Mouse (Mus musculus): ENCODE results near the gene Mtor.

Gene Mtor

GRCm38 (mm10) chr4:148490502-148490901 lies 42.1 kb downstream of the Mtor start:
- DNase-seq = no peak

GRCm38 (mm10) chr4:148491448-148491847 lies 43.0 kb downstream of the Mtor start:
- DNase-seq = peak; percentile 60

- no peak for DNase-seq
Measured at GRCm38 (mm10) chr4:148495160-148495559, 46.7 kb downstream of the Mtor start.

DNA sequence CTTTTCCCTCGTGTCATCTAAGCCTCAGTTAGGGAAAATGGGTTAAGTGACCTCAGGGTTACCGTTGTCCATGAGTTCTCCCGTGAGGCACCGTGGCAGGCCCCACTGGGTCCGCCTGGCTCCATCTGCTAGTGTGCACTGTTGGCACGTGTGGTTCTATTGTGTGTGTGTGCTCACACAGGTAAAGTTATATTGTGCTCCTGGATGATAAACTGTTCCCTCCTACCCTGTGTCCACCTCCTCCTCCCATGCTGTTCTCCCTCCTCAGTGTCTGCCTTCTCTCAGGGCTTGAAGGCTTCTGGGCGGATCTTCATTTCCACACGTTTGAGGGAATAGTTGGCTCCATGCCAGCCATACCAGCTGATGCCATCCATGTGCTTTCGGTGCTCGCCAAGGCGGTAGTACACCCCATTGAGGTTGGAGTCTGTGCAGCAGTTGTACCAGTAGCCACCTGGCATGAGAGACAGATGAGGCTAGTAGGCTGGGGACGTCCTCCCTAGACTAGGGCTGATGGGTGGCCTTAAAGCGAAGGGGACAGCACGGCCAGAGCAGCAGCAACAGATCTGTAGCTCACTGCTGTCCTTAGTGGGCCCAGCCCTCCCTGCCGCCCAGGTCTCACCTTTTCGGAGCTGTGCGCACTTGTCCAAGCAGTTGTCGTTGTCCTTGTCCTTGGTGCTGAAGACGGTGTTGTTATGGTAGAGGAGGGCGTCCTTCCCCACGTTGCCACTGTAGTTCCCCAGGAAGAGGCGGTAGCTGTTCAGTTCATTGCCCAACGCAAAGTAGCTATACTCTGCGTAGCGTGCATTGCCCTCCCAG lies 47.7 kb downstream of the Mtor start:
- DNase-seq = no peak

GRCm38 (mm10) chr4:148500410-148500867 lies 52.0 kb downstream of the Mtor start, which contains the start of gene Angptl7:
TSS of gene Angptl7 (minus strand) at chr4:148500460.
- DNase-seq = peak; percentile 68

GRCm38 (mm10) chr4:148504497-148504959 lies 56.1 kb downstream of the Mtor start:
- DNase-seq = no peak

DNA sequence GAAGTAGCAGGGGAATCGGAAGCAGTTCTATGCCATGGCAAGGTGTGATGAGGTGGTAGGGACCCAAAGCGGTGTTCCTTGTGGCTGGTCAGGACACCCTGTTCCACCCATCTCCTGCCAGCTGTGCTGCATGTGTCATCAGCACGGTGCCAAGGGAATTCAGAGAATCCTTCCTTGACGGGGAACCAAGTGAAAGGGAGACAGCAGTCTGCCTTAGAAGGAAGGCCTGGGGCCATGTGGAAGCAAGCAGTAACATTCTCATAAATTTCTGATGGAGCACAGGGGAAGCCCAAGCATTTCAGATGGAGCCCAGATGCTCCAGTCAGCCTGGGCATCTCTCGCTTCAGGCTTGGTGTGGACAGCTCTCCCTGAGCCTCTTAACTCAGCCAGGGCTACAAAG lies 59.2 kb downstream of the Mtor start:
- no peak for DNase-seq

GRCm38 (mm10) chr4:148508084-148508849 lies 59.9 kb downstream of the Mtor start:
- DNase-seq = no peak

GRCm38 (mm10) chr4:148509450-148510084 lies 61.2 kb downstream of the Mtor start:
- DNase-seq = no peak

DNA sequence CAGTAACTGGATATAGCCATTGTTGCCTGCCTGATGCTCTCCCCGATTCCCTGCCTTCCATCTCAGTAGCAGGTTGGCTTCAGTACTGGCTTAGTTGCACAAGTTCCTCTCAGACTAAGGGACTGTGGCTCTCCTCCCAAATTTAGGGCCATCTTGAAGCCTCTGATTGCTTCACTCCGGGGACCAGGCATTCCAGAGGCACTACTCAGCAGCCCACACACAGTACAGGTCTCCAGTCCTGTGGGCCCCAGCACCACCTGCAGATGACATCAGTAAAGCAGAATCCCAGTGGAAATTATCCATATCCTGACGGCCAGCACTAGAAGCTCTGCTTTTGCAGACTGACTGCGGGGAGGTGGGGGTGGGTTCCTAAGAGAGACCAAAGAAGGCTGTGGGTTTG lies 62.3 kb downstream of the Mtor start:
- DNase-seq = no peak

DNA sequence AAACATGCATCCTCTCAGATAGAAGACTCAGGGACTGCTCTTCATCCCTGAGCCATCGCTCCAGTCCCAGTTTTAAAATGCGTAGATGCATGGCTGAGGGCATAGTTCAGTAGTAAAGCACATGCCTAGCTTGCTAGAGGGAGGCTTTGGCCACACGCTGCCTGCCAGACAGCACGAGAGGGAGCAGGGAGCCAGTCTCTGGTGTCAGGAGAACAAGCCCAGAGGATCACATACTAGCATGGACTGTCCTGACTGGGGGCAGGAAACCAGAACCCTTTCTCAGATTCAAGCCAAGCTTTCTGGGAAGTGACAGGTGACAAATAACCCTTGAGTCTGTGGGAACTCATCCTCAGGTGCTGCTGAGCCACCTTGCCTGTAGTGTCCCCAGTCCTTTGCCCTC lies 62.9 kb downstream of the Mtor start:
- DNase-seq = no peak

- DNase-seq = peak; percentile 84
Measured at GRCm38 (mm10) chr4:148513021-148513559, 64.7 kb downstream of the Mtor start.

DNA sequence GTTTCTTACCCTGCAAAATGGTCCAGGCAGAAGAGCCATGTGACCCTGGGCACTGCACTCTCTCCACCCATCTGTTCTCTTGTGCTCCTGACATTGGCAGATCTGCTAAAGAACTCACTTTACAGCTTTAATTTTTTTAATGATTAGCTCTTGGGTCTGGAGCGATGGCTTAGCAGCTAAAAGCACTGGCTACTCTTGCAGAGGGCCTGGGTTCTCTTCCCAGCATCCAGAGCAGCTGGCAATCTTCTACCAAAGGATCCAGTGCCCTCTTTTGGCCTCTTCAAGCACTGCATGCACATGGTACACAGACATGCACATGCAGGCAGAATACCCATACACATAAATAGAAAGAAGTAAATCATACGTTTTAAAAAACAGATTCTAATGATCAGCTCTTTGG lies 66.9 kb downstream of the Mtor start:
- peak; percentile 87 for DNase-seq

DNA sequence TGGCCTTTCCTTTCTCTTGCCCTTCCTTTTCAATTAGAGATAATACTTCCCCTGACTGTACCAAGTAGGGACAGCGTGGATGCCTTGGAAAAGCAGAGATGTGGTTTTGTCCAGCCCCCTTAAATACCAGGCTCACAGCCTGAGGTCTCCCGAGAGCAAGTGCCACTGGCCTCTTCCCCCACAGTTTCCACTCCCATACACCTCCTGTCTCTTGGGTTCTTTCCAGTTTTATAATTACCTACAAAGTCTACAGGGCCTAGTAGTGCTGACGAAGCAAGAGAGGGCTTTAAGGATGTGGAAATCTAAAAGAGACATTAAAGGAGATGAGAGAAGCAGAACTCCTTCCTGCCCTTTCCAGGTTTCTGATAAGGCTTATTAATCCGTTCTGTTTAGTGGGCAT lies 69.4 kb downstream of the Mtor start:
- peak; percentile 61 for DNase-seq

DNA sequence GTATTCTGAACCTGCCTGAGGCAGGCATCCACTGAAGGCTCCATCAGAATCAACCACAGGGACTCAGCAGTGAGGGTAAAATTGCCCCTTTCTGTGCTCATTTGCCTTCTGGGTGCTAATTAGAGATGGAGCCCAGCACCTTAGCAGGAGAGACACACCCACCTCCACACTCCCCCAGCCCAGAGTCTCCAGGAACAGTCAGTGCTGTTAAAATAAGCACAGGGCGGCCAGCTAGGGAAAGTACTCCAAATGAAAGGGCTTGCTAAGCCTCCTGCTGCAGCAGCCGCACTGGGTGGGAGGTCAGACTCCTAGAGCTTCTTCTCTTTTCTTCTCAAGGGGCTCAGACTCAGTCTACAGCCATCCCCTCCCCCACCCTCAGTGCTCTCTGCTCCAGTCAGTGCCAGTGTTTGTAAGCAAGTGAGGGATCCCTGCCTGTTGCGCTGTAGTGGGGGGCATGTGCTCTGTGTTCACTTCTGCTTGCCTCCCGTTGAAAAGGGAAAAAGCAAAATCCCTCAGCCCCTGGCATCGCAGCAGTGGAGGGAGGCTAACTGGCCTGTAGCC lies 69.9 kb downstream of the Mtor start:
- no peak for DNase-seq

GRCm38 (mm10) chr4:148523538-148523937 lies 75.1 kb downstream of the Mtor start:
- no peak for DNase-seq

DNA sequence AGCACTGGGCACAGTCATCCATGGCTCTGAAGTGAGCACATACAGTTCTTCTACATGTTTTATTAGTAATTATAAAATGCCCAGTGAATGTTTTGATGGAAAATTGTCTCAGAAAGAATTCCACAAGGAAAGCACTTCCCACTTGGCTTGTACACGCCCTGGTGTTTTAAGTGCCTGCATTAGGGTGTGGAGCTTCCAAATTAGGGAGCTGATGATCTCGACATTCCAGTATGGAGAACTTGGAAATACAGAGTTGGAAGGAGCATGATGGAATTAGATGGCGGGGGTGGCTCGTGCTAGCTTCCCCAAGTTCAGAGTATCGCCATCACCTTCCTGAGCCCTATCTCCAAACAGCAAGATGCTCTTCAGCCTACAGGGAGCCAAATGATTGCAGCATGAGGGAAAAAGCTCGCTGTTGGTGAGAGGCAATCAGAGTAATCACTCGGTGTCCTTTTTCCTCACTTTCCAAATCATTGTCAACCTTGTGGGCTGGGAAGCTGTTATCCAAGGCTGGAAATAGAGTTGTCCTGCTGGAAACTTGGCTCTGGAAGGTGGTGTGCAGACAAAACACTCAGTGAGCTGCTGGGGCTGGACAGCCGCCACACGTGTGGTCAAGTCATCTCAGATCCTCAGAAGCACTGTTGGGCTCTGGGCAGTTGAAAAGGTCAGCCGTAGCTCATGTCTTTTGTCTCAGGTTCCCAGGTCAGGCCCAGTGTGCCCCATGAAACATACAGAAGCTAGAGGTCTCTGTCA lies 78.9 kb downstream of the Mtor start:
- no peak for DNase-seq

DNA sequence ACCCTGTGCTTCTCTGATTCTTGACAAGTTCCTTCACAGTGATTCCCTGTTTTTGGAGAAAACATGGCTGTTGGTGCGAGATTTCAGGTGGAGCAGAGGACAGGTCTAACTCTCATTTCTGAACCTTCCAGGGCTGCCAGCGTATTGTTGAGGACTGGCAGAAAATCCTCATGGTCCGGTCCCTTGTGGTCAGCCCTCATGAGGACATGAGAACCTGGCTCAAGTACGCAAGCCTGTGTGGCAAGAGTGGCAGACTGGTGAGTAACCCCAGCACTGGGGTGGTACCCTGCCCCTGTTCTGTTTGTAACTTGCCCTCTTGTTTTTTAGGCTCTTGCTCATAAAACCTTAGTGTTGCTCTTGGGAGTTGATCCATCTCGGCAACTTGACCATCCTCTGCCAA lies 81.9 kb downstream of the Mtor start:
- DNase-seq = no peak

DNA sequence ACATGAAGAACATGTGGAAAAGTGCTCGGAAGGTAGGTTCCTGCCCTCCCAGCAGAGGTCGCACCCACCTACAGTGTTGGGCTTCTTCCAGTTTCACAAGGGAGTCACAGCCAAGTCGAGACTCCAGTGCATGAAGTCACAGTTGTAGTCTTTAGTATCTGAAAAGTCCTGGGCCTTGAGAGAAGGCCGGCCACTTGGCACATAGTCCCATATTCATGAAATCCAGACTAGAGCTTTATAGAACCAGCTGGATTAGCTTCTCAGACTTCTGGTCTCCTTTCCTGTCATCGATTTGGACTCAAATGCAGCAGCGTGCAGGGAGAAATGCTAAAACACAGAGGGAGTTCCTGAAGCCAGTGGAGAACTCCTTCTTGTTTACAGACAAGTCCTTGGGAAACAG lies 82.4 kb downstream of the Mtor start:
- no peak for DNase-seq

- DNase-seq = no peak
Measured at GRCm38 (mm10) chr4:148531341-148531740, 82.9 kb downstream of the Mtor start.

- no peak for DNase-seq
Measured at GRCm38 (mm10) chr4:148532516-148532915, 84.1 kb downstream of the Mtor start.
